Mouse (Mus musculus) granulocyte monocyte progenitor cell, adult 5-6 weeks (primary cell): ENCODE measurements around the gene Wrap73. TPM values are rescaled to one million over a fixed set of nuclear protein-coding genes. Genes with fewer than 3 reads are reported as not detected.

Experiments used
- ATAC-seq: replicated peaks from 2 replicates; pipeline ENCODE4 v1.8.0; 2016; ENCODE audit warnings: mild to moderate bottlenecking, moderate TSS enrichment, inconsistent platforms; ENCODE audit not compliant: poor library complexity, severe bottlenecking
- total RNA-seq, 2 experiments: library from RNA; stranded (forward) in 1 of 2; stranded (reverse) in 1 of 2; fragments of 200-712, 200-1000 nt in 1 of 2; fragments of >200 nt in 1 of 2; fragmentation: Nextera tagmentation in 1 of 2; gene quantifications; 2 replicates each; pipeline ENCODE4 v1.2.3; 2014 to 2017

Wrap73 gene
- total RNA-seq, 2 experiments from 2014 or later = 8.0 to 24.1 TPM

DNA sequence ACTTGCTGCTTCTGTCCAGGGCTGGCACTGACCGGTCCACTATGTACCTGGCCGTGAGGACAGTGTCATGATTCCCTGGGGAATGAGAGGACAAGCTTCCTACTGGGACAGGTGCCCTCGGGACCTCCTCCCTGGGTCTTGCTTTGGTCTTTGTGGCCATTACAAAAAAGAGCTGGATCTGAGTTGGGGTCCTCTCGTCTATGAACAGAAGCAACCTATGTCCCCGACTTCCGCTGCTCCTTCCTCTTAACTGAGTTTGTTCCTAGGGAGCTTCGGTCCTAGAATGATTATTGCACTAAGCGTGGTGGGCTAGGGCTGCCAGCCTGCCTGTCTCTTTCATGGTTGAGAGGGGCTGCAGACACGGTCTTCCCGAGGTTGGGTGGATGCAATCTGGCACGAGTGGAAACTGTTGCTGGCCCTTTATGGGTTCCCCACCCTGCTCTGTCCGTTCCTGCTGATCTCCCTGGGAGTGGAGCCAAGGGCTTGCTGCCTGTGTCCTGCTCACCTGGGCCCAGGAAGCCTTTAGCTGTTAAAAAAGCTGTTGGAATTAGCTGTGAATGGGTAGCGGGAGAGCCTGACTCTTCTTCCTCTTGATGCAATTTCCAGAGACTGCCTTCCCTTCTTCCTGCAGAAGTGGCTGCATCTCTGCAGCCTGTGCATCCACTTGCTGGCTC, 29.9 kb downstream of the Wrap73 start:
- ATAC-seq = no peak

DNA sequence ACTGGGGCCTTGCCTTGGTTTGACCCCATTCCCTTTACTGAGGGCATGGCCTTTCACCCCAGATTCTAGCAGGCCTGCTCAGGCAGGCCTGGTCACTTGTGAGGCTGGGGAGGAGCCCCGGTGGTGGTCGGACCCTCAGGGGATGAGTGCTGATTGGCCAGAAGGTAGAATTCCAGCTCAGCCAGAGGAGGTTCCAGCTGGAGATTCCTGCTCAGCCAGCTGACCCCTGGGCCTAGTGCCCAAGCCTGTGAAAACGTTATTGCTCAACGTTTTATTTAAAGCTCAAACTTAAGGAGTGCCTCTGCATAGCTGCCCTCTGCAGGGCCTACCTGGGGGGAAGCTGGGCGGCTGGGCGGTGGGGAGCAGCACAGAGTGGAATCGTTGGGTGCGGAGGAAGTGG, 35.1 kb downstream of the Wrap73 start:
- peak; percentile 33; the same call in 1 of the 2 replicates for ATAC-seq

DNA sequence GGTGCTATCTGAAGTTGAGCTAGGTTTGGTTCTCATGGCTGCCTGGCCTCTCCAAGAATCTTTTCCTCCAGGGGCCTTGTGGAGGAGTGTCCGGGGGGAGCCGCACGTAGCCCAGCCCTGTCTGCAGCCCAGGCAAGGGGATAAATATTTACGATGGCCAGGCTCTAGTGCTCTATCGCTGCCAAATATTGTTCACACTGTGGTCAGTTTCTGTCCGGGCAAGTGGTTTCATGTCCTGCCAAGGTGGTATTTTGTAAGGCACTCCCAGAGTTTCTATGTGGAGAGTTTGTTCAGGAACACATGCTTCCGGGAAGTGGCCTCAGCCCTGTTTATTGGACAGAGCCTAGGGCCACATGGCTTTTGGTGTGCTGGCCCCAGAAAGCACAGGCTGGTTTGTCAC, 38.8 kb downstream of the Wrap73 start:
- ATAC-seq = no peak

DNA sequence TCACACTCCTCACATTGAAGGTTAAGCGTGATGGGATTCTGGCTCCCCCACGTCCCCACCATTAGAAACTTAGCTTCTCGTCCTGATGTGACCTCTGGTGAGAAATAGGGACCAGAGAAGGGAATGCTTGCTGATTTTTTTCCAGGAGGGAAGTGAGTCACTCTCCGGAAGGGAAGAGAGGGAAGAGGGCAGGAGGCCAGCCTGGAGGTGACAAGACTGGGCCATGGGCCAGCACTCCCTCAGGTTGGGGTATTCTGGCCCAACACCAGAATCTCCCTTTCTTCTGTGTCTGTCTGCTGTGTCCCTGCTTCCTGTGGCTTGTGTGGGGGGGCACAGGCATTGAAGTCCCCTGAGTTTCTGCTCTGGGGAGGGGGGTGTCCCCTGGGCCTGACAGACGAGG, 41.4 kb downstream of the Wrap73 start:
- ATAC-seq = no peak

DNA sequence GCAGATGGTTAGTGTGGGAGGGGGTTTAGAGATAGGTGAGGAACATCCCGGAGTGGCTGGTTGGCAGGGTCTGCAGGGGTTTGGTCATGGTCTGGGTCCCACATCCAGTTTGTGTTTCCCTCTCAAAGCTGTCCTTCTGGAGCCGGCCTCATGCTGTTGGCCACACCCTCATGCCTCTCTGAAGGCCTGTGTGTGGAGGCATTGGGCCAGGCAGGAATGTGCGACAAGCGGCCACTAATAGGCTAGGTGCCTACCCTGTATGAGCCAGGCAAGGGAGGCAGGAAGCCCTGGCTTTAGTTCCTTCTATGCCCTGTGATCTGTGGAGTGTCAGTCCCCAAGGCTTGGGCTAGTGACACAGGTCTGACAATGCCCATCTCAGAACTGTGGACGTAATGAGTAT, 42.8 kb downstream of the Wrap73 start:
- ATAC-seq = no peak

DNA sequence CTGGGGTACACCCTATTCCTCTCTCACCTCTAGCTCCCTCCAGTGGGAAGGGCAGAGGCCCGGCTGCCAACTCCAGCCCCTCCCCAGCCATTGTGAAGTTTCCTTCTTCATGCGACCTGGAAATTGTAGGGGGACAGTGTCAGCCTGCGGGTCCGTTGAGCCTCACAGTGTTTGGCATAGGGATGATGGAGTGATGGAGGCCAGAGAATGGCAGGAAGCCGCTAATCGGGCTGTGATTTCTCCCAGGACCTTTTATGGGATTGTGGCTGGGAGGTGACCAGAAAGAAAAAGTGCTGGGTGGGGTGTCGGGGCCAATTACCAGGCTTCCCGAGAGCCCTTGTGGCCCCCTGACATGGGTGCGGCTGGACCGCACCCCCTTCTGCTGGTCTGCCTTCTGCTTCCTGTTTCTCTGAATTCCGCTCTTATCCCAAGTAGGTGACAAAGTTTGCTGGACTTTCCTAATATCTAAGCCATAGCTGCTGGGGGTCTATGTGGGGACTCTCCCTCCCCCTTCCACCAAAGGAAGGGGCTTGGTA, 43.9 kb downstream of the Wrap73 start:
- ATAC-seq = no peak

DNA sequence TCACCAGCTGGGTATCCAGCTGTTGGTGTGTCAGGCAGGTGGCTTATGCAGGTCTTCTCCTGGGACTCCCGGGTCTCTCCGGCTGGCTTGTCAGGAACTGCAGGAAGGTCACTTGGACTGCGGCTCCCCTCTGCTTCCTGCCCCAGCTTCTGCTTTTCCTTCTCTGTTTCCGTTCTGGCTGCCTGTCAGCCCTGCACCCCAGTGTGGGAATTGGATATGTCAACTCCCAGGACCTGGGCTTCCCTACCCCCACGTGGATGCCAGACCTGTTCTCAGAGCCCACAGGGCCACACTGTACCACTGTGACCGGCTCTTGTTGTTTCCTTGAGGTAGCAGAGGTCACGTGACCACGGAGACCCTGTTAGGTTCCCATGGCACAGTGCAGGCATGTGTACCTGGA, 46.8 kb downstream of the Wrap73 start:
- ATAC-seq = peak; percentile 81

DNA sequence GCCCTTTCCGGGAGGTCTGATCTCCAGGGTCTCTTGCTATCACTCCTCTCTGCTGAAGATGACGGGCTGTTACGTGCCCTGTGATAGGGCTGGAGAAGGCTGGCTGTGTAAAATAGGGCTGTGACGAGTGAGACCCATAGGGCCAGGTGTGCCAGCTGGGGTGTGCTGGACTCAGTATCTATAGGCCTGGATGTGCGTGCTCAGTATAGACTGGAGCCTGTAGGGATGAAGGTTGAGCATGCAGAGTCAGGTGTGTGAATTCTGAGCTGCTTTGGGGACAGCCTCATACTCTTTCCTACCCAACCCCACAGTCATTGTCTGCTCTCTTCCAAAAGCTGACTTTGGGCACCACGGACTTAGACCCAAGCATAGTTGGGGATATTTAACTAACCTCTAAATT, 55.8 kb downstream of the Wrap73 start:
- ATAC-seq = no peak

DNA sequence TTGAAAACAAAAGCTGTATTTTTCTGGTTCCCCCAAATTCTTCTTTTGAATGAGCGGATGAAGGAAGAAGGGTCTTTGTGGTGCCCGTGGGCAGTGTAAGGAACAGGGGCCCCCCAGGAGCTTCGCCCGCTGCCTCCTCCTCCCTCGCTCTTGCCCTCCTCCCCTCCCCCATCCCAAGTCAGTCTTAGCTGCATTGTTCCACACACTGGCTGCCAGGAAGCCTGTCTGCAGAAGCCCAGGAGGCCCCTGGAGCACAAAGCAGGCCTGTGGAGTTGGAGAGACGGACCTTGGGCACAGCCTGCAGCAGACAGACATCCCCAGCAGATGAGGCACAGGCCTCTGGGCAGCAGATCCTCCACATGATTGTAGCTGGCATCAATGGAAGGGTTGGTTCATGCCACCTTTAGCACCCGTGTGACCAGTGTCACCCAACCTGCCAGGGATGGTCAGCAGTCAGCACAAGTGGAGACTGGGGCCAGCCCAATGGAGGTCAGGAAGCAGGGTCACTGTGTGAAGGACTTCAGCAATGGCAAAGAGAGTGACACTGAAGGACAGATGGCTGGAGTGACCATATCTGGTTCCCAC, 56.3 kb downstream of the Wrap73 start:
- ATAC-seq = no peak

DNA sequence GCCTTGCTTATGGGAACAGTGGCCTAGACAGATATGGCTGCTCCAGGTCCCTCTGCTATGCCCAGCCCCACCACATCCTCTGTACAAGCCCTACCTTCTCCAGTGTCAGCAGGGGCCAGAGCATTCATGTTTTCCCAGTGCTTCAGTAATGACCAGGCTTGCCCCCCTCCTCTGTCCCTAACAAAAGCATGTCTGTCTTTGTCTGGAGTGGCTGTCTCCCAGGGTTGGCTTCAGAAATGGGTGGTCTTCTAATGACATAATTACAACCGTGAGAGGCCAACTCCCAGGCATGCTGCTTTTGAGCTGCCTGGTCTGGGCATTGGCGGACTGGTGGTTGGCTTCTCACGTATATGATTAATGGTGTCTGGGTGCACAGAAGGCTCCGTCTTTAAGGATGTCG, 59.3 kb downstream of the Wrap73 start:
- ATAC-seq = no peak

DNA sequence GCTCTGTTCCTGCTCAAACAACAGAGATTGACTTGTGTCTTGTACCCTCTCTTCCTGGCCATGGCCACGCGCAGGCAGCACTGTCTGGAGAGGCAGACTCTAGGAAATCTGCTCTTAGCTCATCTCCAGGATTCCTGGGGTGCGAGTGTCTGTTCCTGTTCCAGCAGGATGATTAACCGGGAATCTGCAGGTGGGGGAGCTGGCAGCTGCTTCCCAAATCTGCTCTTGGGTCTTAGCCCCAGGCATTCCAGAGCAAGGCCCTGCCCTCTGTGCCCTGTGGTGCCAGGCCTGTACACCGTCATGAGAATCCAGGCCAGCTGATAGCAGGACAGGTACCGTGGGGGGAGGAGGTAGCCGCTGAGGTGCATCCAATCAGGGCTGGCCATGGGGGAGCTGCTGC, 62.4 kb downstream of the Wrap73 start:
- no peak for ATAC-seq

DNA sequence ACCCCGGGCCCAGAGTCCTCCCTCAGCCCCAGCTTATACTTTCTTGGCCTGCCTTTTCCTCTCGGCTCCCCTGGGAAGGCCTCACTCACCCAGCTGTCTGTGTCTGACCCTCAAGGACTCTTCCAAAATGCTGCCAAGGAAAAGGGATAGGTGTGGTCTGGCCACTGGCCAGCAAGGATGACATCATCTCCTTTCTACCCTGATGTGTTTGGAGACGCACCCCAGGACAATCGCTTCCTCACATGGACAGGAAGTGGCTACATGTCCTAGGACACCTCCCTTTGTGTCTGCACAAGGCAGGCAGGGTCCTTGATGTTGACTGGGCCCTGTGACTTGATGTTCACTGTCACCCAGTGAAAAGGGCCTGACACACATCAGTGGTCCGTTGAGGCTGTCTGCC, 63.2 kb downstream of the Wrap73 start:
- ATAC-seq = no peak

DNA sequence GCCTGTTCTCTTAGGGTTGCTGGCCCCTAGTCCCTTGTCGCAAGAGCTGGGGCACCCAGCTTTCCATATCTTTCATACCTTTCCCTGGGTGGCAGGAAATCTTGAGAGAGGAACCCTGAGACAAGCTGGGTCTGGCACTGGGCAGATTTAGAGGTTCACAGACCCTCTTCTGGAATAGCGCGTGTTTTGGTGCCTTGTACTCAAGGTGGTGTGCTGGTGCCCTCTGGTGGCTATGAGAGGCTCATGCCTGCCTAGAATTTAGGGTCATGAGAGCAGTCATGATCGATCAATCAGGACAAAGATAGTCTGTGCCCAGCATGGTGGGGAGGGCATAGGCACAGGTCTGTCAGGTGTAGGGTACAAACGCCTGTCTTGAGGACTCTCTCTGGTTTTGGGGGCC, 65.1 kb downstream of the Wrap73 start:
- ATAC-seq = peak; percentile 88

DNA sequence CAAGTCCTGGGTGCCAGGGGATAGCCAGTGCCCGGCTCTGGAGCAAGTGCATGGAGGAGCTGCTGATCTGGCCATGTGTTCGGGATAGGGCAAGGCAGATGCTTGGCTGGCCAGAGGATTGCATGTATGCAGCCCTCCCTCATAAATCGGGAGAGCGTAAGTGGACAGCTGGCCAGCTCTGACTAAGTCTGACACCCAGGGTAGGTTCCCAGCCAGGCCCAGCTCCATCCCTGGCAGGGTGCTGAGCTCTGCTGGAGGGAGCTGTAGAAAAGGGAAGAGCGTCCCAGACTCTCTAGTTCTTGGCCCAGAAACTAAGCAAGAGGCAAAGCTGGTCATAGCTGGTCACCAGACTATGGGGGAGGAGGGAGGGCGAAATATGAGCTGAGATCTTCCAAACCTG, 66.9 kb downstream of the Wrap73 start:
- ATAC-seq = no peak

DNA sequence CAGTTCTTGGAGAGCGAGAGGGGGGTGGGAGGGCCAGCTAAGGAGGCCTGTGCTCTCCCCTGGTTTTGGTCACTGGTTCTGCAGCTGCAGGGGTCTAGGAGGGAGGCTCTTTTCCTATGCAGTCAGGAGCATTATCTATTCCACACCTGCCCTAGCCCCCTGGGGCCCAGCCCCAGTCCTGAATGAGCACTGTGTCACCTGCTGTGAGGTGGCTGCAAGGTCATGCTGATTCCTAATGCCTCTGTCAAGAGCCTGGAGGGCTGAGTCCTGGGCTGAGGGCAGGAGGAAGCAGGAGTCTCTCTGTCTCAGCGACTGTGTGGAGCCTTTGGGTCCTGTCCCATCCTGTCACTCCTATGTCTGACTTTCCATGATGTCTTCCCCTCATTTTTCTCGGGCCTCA, 67.7 kb downstream of the Wrap73 start:
- ATAC-seq = no peak

DNA sequence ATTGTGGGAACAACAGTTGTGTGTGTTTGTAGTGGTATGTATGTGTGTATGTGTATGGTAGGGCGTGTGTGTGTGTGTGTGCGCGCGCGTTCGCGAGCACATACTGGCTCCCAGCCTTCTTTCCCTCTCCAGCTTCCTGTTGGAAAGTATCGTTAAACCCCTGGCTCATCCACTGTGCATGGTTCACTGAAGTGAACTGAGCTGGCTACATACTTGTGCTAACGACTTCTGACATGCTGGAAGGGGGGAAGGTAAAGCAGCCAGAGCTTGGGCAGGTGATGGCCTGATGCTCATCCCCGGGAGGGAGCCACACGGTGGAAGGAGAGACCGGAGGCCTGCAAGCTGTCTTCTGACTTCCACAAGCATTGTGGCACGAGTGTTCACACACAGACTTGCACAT, 69.3 kb downstream of the Wrap73 start:
- ATAC-seq = no peak

DNA sequence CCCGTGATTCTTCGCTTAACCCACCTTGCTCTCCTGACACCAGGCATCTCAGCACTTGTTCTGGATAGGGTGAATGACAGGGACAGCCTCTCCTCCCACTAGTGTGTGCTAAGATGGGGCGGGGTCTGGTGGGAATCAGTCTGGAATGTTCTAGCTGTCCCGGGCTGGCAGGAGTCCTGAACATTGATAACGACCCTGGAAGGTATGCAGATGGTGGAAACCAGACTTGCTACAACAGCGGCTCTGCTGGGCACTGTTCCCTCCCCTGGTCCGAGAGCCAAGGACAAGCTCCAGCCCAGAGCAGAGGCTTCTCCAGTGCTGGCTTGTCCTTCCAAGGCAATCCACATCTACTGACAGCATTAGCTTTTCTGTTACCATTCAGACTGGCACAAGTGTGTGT, 71.4 kb downstream of the Wrap73 start:
- ATAC-seq = no peak

DNA sequence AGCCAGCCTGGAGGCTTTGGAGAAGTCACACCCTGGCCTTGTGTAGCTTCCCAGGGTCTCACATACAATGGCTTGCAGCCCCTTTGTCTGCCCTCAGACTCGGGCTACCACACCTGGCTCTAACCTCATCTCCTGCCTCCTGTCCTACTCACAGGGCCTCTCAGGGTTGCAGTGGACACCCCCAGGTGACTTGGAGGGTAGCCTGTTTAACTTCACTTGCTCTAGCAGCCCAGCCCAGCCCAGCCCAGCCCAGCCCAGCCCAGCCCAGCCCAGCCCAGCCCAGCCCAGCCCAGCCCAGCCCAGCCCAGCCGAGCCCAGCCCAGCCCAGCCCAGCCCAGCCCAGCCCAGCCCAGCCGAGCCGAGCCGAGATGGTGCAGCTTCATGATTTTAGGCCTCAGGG, 71.9 kb downstream of the Wrap73 start:
- ATAC-seq = no peak
